Mouse (Mus musculus) lung, postnatal 0 days (tissue): ENCODE measurements at regions not wholly inside any gene's neighbourhood (a gene's known extent, or its start where the extent isn't known, plus 50 kb on each side); places are given as distances from the start of the nearest gene placed in this dataset.

Experiments
- ATAC-seq: fragments of 200-750 bp; cut with Nextera tagmentation; 2 replicates; pipeline ENCODE4 v1.8.0; 2017; ENCODE audit warnings: moderate library complexity
- DNase-seq: peaks from one replicate; pipeline ENCODE4 v3.0.0-alpha.2; 2016; ENCODE audit warnings: low spot score
- H3K27ac ChIP-seq: fragments of 300-500 bp; sonication (generic); 2 replicates; pipeline ENCODE4 v1.5.1; 2014; ENCODE audit warnings: antibody characterized with exemption, mild to moderate bottlenecking, low read length, mixed read lengths
- H3K27me3 ChIP-seq: fragments of 300-500 bp; sonication (generic); replicated peaks from 2 replicates; pipeline ENCODE4 v1.6.1; 2014; ENCODE audit warnings: low read length, mixed read lengths; ENCODE audit not compliant: insufficient read depth
- H3K36me3 ChIP-seq: fragments of 300-500 bp; sonication (generic); 2 replicates; pipeline ENCODE4 v1.6.1; 2014; ENCODE audit warnings: low read length, mixed read lengths; ENCODE audit not compliant: insufficient read depth
- H3K4me1 ChIP-seq: fragments of 300-500 bp; sonication (generic); 2 replicates; pipeline ENCODE4 v1.6.1; 2014; ENCODE audit warnings: antibody characterized with exemption, low read depth, low read length, mixed read lengths; ENCODE audit not compliant: insufficient read depth
- H3K4me2 ChIP-seq: fragments of 300-500 bp; sonication (generic); replicated peaks from 2 replicates; pipeline ENCODE4 v1.6.1; 2014; ENCODE audit warnings: low read depth, mild to moderate bottlenecking, low read length, moderate library complexity, mixed read lengths
- H3K4me3 ChIP-seq: fragments of 300-500 bp; sonication (generic); 2 replicates; pipeline ENCODE4 v1.5.1; 2014; ENCODE audit warnings: low read depth, low read length
- H3K9ac ChIP-seq: fragments of 300-500 bp; sonication (generic); replicated peaks from 2 replicates; pipeline ENCODE4 v1.6.1; 2014; ENCODE audit warnings: low read depth, mild to moderate bottlenecking
- H3K9me3 ChIP-seq: fragments of 300-500 bp; sonication (generic); 2 replicates; pipeline ENCODE4 v1.6.1; 2016; ENCODE audit warnings: low read length, mixed read lengths
- CTCF ChIP-seq: IDR thresholded peaks from 2 replicates; pipeline ENCODE4 v1.5.1; 2016; ENCODE audit warnings: antibody characterized with exemption, mild to moderate bottlenecking
- EP300 ChIP-seq: IDR thresholded peaks from 2 replicates; pipeline ENCODE4 v1.6.1; 2016; ENCODE audit warnings: antibody characterized with exemption, mild to moderate bottlenecking, control low read depth
- WGBS: fragments of 180-500 bp; shearing (Covaris S2); extraction: QIAGEN DNeasy Blood & Tissue Kit; methylation state at CpG from one replicate; pipeline ENCODE4 v1.1.7; 2014; 5-methylcytosine and 5-hydroxymethylcytosine counted together

DNA sequence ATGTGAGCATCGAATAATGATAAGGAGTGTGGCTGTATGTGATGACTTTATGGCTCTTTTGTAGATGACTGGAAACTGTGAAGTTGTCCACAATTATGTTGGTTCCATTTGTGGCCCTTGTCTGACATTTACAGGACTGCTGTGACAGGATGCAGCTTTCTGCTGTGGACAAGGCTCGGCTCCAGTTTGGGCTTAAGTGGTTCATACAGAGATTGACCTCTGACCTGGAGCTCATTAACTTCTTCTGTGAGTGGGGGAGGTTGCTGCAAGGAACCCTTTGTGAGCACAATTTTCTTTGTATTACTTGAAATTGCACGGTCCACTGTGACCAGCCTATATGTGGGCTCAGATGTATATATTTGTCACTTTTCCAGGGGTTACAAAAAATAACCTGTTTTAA lies 403.5 kb downstream of the Cmpk2 start:
- TF ChIP-seq EP300 (no peak), CTCF (no peak)
- Histone ChIP-seq H3K27ac (no peak overlapping the region), H3K9me3 (no peaks in the 10 kb centered on the region), H3K9ac (no peak overlapping the region), H3K4me3 (no peak overlapping the region), H3K27me3 (no peaks in the 10 kb centered on the region), H3K4me1 (no peaks in the 10 kb centered on the region), H3K36me3 (no peaks in the 10 kb centered on the region), H3K4me2 (no peak overlapping the region)
- ATAC-seq (no peak), DNase-seq (no peak)
- 25% methylated on average over 3 of the region's 3 CpGs for WGBS

GRCm38 (mm10) chr12:26867731-26868130 lies 398.7 kb downstream of the Cmpk2 start:
- Histone ChIP-seq H3K27ac (no peak overlapping the region), H3K27me3 (no peaks in the 10 kb centered on the region), H3K9ac (no peak overlapping the region), H3K36me3 (no peaks in the 10 kb centered on the region), H3K4me2 (no peak overlapping the region), H3K9me3 (no peaks in the 10 kb centered on the region), H3K4me3 (no peak overlapping the region), H3K4me1 (no peaks in the 10 kb centered on the region)
- WGBS = 79% methylated on average over 6 of the region's 6 CpGs
- TF ChIP-seq CTCF (no peak), EP300 (no peak)
- no peak for DNase-seq
- ATAC-seq = no peak

- H3K4me2 ChIP-seq = no peak overlapping the region
- H3K36me3 ChIP-seq = no peaks in the 10 kb centered on the region
- H3K4me1 ChIP-seq = no peaks in the 10 kb centered on the region
- TF ChIP-seq CTCF (no peak), EP300 (no peak)
- no peaks in the 10 kb centered on the region; the same call in 1 of the 2 replicates for H3K9me3 ChIP-seq
- H3K9ac ChIP-seq = no peak overlapping the region
- WGBS = 14% methylated on average over 1 of the region's 1 CpGs
- no peak overlapping the region for H3K27ac ChIP-seq
- DNase-seq = peak; percentile 33
- no peak for ATAC-seq
- H3K4me3 ChIP-seq = no peak overlapping the region
- no peaks in the 10 kb centered on the region for H3K27me3 ChIP-seq
These were observed 386.1 kb downstream of the Cmpk2 start for GRCm38 (mm10) chr12:26855091-26855516.

- 64% methylated on average over 12 of the region's 12 CpGs for WGBS
- TF ChIP-seq CTCF (no peak), EP300 (no peak)
- no peak overlapping the region for H3K9ac ChIP-seq
- no peaks in the 10 kb centered on the region for H3K4me1 ChIP-seq
- no peak overlapping the region for H3K4me3 ChIP-seq
- no peak overlapping the region for H3K4me2 ChIP-seq
- no peaks in the 10 kb centered on the region for H3K27me3 ChIP-seq
- no peaks in the 10 kb centered on the region for H3K9me3 ChIP-seq
- H3K36me3 ChIP-seq = no peaks in the 10 kb centered on the region
- ATAC-seq (no peak), DNase-seq (no peak)
- no peak overlapping the region for H3K27ac ChIP-seq
These were observed 375.9 kb downstream of the Cmpk2 start for GRCm38 (mm10) chr12:26844917-26845316.

- Histone ChIP-seq H3K4me2 (no peak overlapping the region), H3K9ac (no peak overlapping the region), H3K36me3 (no peaks in the 10 kb centered on the region), H3K4me3 (no peak overlapping the region), H3K27me3 (no peaks in the 10 kb centered on the region), H3K27ac (no peak overlapping the region), H3K4me1 (no peaks in the 10 kb centered on the region), H3K9me3 (no peaks in the 10 kb centered on the region)
- WGBS = 8% methylated on average over 5 of the region's 5 CpGs
- ATAC-seq = no peak
- no peak for TF ChIP-seq CTCF
- no peak for TF ChIP-seq EP300
- no peak for DNase-seq
These were observed 373.7 kb downstream of the Cmpk2 start for GRCm38 (mm10) chr12:26842696-26843095.

- ATAC-seq = no peak
- H3K4me1 ChIP-seq = no peaks in the 10 kb centered on the region
These were observed 352.4 kb downstream of the Cmpk2 start for GRCm38 (mm10) chr12:26821257-26821968.

DNA sequence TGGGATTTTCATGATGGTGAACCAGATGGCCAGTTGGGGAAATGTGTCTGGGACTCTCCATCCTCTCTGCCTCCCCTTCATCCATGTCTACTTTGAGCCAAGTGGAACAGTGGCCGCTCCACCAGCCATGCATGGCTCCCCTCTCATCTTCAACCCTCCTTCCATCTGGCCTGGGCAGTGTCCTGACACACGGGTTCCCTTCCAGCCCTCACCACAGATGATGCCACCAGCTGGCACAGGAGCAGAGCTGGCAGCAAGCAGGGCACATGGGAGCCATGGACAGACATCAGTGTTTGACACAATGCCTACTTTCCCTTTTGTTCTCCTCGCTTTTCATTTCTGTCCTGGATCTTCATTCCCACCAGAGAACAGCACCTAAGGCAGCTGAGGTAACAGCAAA lies 348.9 kb downstream of the Cmpk2 start:
- Histone ChIP-seq H3K9ac (no peak overlapping the region), H3K9me3 (no peaks in the 10 kb centered on the region), H3K27ac (no peak overlapping the region), H3K27me3 (no peaks in the 10 kb centered on the region), H3K4me1 (no peaks in the 10 kb centered on the region), H3K4me3 (no peak overlapping the region), H3K36me3 (no peaks in the 10 kb centered on the region), H3K4me2 (no peak overlapping the region)
- WGBS = 84% methylated on average over 3 of the region's 3 CpGs
- TF ChIP-seq EP300 = no peak
- no peak for TF ChIP-seq CTCF
- DNase-seq = no peak
- ATAC-seq = no peak

More at GRCm38 (mm10) chr12:26821257-26821968, 352.4 kb downstream of the Cmpk2 start:
- H3K4me3 ChIP-seq = no peak overlapping the region
- H3K4me2 ChIP-seq = no peak overlapping the region
- no peaks in the 10 kb centered on the region for H3K27me3 ChIP-seq
- no peak overlapping the region for H3K27ac ChIP-seq
- DNase-seq = no peak
- H3K36me3 ChIP-seq = no peaks in the 10 kb centered on the region
- WGBS = 67% methylated on average over 3 of the region's 3 CpGs
- H3K9me3 ChIP-seq = no peaks in the 10 kb centered on the region
- TF ChIP-seq EP300 (no peak), CTCF (no peak)
- H3K9ac ChIP-seq = no peak overlapping the region
